Mouse (Mus musculus) layer of hippocampus, adult 2 months (tissue): ENCODE data around the gene Elf4. TPM values are rescaled to one million over a fixed set of nuclear protein-coding genes. Genes with fewer than 3 reads are reported as not detected.
A peak's percentile ranks its signal among the peaks of the same experiment; 100 is the strongest.

Source experiments
- DNase-seq, 2 experiments: peaks; one replicate each; pipeline ENCODE4 v3.0.0; 2022; ENCODE audit warnings: low spot score in 2 of 2
- H3K27ac ChIP-seq: fragments of 200-600 bp; 2 replicates; pipeline ENCODE4 v1.8.1; 2022
- H3K4me3 ChIP-seq: fragments of 200-600 bp; 2 replicates; pipeline ENCODE4 v1.8.1; 2022; ENCODE audit warnings: mild to moderate bottlenecking
- CTCF ChIP-seq: fragments of 200-600 bp; conservative IDR thresholded peaks from 2 replicates; pipeline ENCODE4 v1.8.1; 2022; ENCODE audit warnings: antibody characterized with exemption, mild to moderate bottlenecking, moderate library complexity
- total RNA-seq, 2 experiments: library from RNA; stranded (reverse); gene quantifications; 2 replicates each; pipeline ENCODE4 v1.2.3; 2021

Gene Elf4
- total RNA-seq, 2 experiments from 2014 or later: 0.61 to 0.84 TPM

DNA sequence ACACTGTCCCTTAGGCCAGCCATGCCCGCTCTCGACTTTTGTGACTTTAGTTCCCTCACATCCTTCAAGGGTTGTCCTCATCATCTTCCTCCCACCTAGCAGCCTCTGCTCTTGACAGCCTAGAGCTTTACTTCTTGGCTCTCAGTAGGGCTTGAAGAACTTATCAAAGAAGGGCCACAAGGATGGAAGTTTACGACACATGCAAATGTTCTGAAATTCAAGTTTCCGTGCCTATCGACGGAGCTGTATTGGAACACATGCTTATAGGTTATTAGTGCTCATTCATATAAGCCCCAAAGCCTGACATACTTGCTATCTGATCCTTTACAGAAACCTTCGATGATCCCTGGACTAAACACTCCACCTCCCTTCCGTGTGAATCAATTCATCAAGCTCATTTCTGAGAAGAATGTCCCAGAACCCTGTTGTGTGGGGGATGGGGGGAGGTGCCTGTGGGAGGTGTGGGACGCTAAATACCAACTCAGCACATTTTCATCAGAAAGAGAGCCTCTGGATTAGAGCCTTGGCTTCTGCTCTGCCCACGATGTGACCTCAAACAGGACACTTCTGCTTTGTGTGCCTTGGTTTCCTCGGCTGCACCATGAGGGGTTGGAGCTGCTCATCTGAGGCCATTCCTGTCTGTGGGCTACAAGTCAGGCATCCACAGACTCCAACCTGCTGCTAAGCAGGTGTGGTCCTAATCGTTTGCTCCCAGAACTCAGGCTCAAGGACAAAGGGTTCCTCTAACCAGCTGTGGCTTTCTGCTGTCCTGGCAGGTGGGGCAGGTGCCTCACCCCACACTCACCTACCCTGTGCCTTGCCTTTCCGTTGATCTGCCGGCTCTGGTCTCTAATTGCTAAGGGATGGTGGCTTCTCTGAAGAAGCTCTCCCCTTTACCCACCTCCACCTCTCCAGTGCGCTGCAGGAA, 30.1 kb downstream of the Elf4 start:
- DNase-seq: no peak
- TF ChIP-seq CTCF: no peak
- Histone ChIP-seq H3K27ac (no peak overlapping the region), H3K4me3 (no peak overlapping the region)

DNA sequence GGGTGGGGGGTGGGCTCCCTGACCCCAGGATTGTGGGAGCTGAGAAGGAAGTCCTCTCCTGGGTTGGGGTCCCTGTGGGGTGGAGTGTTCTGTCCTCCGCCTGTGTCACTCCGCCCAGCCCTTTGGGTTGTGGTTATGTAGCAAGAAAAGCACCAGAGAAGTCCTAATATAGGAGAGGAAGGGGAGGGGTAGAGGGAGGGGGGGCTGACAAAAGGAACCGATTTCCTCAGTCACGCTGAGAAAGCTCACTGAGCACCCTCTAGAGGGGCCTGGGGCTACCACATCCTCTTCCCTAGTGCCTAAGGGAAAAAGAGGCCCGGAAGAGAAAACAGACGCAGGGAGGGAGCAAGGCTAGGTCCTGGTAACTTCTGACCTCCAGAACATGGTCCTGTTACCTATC, 33.4 kb downstream of the Elf4 start:
- DNase-seq: no peak
- no peak for TF ChIP-seq CTCF
- no peak overlapping the region for H3K4me3 ChIP-seq
- H3K27ac ChIP-seq: no peak overlapping the region

GRCm38 (mm10) chrX:48429100-48429499, 33.8 kb downstream of the Elf4 start:
- Histone ChIP-seq H3K4me3 (no peak overlapping the region), H3K27ac (no peak overlapping the region)
- no peak for TF ChIP-seq CTCF
- DNase-seq: no peak

GRCm38 (mm10) chrX:48428642-48429041, 34.3 kb downstream of the Elf4 start:
- no peak for TF ChIP-seq CTCF
- DNase-seq: no peak
- H3K4me3 ChIP-seq: no peak overlapping the region

DNA sequence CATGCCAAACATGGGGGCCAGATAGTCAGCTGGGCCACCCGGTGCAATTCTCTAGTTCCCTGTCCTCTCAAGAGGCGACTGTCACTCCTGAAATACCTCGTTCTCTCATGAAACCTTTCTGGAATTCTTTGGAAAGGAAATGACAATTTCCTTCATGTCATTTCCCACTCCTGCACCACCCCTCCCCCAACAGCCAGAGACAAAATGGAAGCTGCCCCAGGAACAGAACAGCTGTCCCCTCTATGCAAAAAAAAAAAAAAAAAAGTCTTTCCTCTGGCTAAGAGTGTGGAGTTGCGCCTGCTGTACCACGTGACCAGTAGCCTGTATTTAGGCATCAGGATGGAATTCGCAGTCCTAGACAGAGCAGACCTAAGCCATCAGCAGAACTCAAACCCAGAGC, 34.7 kb downstream of the Elf4 start:
- Histone ChIP-seq H3K27ac (no peak overlapping the region), H3K4me3 (no peak overlapping the region)
- DNase-seq: no peak
- TF ChIP-seq CTCF: no peak

More at GRCm38 (mm10) chrX:48428642-48429041, 34.3 kb downstream of the Elf4 start:
- no peak overlapping the region for H3K27ac ChIP-seq

DNA sequence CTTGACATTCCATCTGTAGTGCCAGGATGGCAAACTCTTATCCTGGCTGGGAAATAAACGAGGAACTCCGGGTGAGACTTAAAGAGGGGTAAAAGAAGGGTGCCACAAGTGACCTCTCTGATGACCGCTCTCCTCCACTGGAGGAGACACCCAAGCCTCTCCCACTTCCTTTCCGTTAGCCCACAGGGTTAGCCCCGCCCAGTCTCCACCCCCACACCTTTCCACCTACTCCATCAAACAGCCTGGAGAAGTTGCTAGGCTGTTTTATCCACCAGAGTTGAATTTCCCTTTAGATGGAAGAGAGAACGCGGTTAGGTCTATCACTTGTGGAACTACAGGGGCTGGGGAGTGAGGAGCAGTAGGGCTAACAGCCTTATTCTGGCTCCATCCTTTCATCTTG, 37.7 kb downstream of the Elf4 start:
- no peak overlapping the region for H3K27ac ChIP-seq
- DNase-seq: no peak
- TF ChIP-seq CTCF: no peak
- H3K4me3 ChIP-seq: no peak overlapping the region

- no peak for DNase-seq
- Histone ChIP-seq H3K27ac (no peak overlapping the region), H3K4me3 (no peak overlapping the region)
- no peak for TF ChIP-seq CTCF
These were observed 38.3 kb downstream of the Elf4 start for GRCm38 (mm10) chrX:48424583-48424982.

GRCm38 (mm10) chrX:48423671-48424070, 39.3 kb downstream of the Elf4 start:
- Histone ChIP-seq H3K4me3 (no peak overlapping the region), H3K27ac (no peak overlapping the region)
- DNase-seq: no peak
- TF ChIP-seq CTCF: no peak

- H3K4me3 ChIP-seq: no peak overlapping the region
- peak; percentile 91 for TF ChIP-seq CTCF
- no peak overlapping the region for H3K27ac ChIP-seq
- peak; percentile 29 to 64 for DNase-seq
These were observed 39.9 kb downstream of the Elf4 start for GRCm38 (mm10) chrX:48422986-48423385.

- no peak for DNase-seq
- no peak overlapping the region for H3K4me3 ChIP-seq
- H3K27ac ChIP-seq: no peak overlapping the region
- TF ChIP-seq CTCF: no peak
These were observed 44.5 kb downstream of the Elf4 start for GRCm38 (mm10) chrX:48418417-48418816.

- no peak for DNase-seq
- H3K27ac ChIP-seq: no peak overlapping the region
- no peak overlapping the region for H3K4me3 ChIP-seq
- no peak for TF ChIP-seq CTCF
These were observed 48.6 kb downstream of the Elf4 start for GRCm38 (mm10) chrX:48414291-48414690.

DNA sequence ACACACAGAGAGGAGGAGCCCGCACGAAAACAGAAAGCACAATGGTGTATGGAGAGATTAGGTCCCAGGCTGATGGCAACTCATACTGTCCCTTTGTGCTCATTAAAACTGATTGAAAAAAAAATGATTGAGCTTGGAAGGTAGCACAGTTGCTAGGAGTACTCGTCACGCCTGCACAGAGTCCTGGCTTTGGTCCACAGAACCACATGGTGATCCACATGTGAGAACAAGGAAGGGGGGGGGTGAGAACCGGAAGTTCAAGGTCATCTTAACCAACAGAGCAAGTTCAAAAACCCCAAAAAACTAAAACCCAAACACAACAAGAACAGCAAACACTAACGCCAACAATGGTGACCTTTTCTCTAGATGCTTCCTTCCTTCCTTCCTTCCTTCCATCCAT, 50.3 kb downstream of the Elf4 start:
- no peak for TF ChIP-seq CTCF
- Histone ChIP-seq H3K4me3 (no peak overlapping the region), H3K27ac (no peak overlapping the region)
- DNase-seq: no peak

- peak overlapping the region; percentile 55 for H3K4me3 ChIP-seq
- DNase-seq: no peak
- no peak for TF ChIP-seq CTCF
- no peak overlapping the region for H3K27ac ChIP-seq
These were observed 52.5 kb downstream of the Elf4 start for GRCm38 (mm10) chrX:48410388-48410776.
